Mouse (Mus musculus): ENCODE results near the gene H2-DMb2.
"Not testable (repeated sequence)": the region's sequence is repeated elsewhere in the genome, so short reads cannot be mapped to it uniquely, and the experiment has no call there.

The H2-DMb2 gene

GRCm38 (mm10) chr17:34134451-34134850 is 8.7 kb upstream of the H2-DMb2 start:
- in situ Hi-C loops (cut with MboI) = loop anchor here (5.0 kb wide), 1 partner anchor 33 kb away; no protein-coding TSS in a partner anchor

GRCm38 (mm10) chr17:34135297-34136224 is 7.5 kb upstream of the H2-DMb2 start:
- in situ Hi-C loops (cut with MboI) = no loop called here

GRCm38 (mm10) chr17:34137601-34138000 is 5.5 kb upstream of the H2-DMb2 start:
- in situ Hi-C loops (cut with MboI) = no loop called here

- in situ Hi-C loops (cut with MboI) = no loop called here
These were observed 4.5 kb upstream of the H2-DMb2 start for GRCm38 (mm10) chr17:34138655-34139054.

- in situ Hi-C loops (cut with MboI) = no loop called here
These were observed 3.7 kb upstream of the H2-DMb2 start for GRCm38 (mm10) chr17:34139416-34139815.

- in situ Hi-C loops (cut with MboI) = no loop called here
These were observed 2.9 kb upstream of the H2-DMb2 start for GRCm38 (mm10) chr17:34140240-34140639.

GRCm38 (mm10) chr17:34141448-34141847 is 1.7 kb upstream of the H2-DMb2 start:
- in situ Hi-C loops (cut with MboI) = no loop called here

GRCm38 (mm10) chr17:34142456-34143010 is 574 bp upstream of the H2-DMb2 start:
- in situ Hi-C loops (cut with MboI) = no loop called here

GRCm38 (mm10) chr17:34143461-34143860 is 354 bp downstream of the H2-DMb2 start:
- in situ Hi-C loops (cut with MboI) = no loop called here

GRCm38 (mm10) chr17:34144221-34144620 is 1.1 kb downstream of the H2-DMb2 start:
- in situ Hi-C loops (cut with MboI) = not testable (repeated sequence)

GRCm38 (mm10) chr17:34144960-34145371 is 1.9 kb downstream of the H2-DMb2 start:
- in situ Hi-C loops (cut with MboI) = no loop called here

- in situ Hi-C loops (cut with MboI) = no loop called here
These were observed 9.8 kb downstream of the H2-DMb2 start, which contains the start of gene H2-DMb1 for GRCm38 (mm10) chr17:34152923-34153322. TSS of gene H2-DMb1 (plus strand) at chr17:34153072.

GRCm38 (mm10) chr17:34155534-34155933 is 12.4 kb downstream of the H2-DMb2 start:
- in situ Hi-C loops (cut with MboI) = no loop called here

- in situ Hi-C loops (cut with MboI) = no loop called here
These were observed 21.2 kb downstream of the H2-DMb2 start for GRCm38 (mm10) chr17:34164202-34164895.

GRCm38 (mm10) chr17:34165033-34165730 is 22.1 kb downstream of the H2-DMb2 start:
- in situ Hi-C loops (cut with MboI) = loop anchor here (5.0 kb wide), 2 partner anchors 33 to 68 kb away; no protein-coding TSS in a partner anchor

GRCm38 (mm10) chr17:34169279-34169678 is 26.2 kb downstream of the H2-DMb2 start:
- in situ Hi-C loops (cut with MboI) = loop anchor here (5.0 kb wide), 2 partner anchors 37 to 72 kb away; no protein-coding TSS in a partner anchor

- in situ Hi-C loops (cut with MboI) = no loop called here
These were observed 27.4 kb downstream of the H2-DMb2 start for GRCm38 (mm10) chr17:34170487-34170876.

- in situ Hi-C loops (cut with MboI) = no loop called here
These were observed 27.9 kb downstream of the H2-DMb2 start for GRCm38 (mm10) chr17:34170877-34171498.

GRCm38 (mm10) chr17:34172528-34172927 is 29.4 kb downstream of the H2-DMb2 start:
- in situ Hi-C loops (cut with MboI) = no loop called here

- in situ Hi-C loops (cut with MboI) = no loop called here
These were observed 31.0 kb downstream of the H2-DMb2 start for GRCm38 (mm10) chr17:34174075-34174474.

- in situ Hi-C loops (cut with MboI) = loop anchor here (5.0 to 25.0 kb wide), 2 partner anchors 35 to 410 kb away; partner anchors contain the start of genes Ager, Gpsm3 and Pbx2
These were observed 34.1 kb downstream of the H2-DMb2 start for GRCm38 (mm10) chr17:34177179-34177578.

Data from mature B cell (primary cell).